Mouse (Mus musculus) lung, postnatal 0 days (tissue): ENCODE measurements around the gene Gimap7.

Experiments used
- CTCF ChIP-seq: IDR thresholded peaks from 2 replicates; pipeline ENCODE4 v1.5.1; 2016; ENCODE audit warnings: antibody characterized with exemption, mild to moderate bottlenecking
- EP300 ChIP-seq: IDR thresholded peaks from 2 replicates; pipeline ENCODE4 v1.6.1; 2016; ENCODE audit warnings: antibody characterized with exemption, mild to moderate bottlenecking, control low read depth

GRCm38 (mm10) chr6:48676860-48677415 lies 41.5 kb upstream of the Gimap7 start:
- TF ChIP-seq CTCF (no peak), EP300 (no peak)
